Mouse (Mus musculus): ENCODE results near the gene Slc30a3. TPM values are rescaled to one million over a fixed set of nuclear protein-coding genes. Genes with fewer than 3 reads are reported as not detected.
A peak's percentile ranks its signal among the peaks of the same experiment; 100 is the strongest.
"Not testable (repeated sequence)": the region's sequence is repeated elsewhere in the genome, so short reads cannot be mapped to it uniquely, and the experiment has no call there.

The Slc30a3 gene
- polyA plus RNA-seq, 1 experiment, result 0.71 TPM

DNA sequence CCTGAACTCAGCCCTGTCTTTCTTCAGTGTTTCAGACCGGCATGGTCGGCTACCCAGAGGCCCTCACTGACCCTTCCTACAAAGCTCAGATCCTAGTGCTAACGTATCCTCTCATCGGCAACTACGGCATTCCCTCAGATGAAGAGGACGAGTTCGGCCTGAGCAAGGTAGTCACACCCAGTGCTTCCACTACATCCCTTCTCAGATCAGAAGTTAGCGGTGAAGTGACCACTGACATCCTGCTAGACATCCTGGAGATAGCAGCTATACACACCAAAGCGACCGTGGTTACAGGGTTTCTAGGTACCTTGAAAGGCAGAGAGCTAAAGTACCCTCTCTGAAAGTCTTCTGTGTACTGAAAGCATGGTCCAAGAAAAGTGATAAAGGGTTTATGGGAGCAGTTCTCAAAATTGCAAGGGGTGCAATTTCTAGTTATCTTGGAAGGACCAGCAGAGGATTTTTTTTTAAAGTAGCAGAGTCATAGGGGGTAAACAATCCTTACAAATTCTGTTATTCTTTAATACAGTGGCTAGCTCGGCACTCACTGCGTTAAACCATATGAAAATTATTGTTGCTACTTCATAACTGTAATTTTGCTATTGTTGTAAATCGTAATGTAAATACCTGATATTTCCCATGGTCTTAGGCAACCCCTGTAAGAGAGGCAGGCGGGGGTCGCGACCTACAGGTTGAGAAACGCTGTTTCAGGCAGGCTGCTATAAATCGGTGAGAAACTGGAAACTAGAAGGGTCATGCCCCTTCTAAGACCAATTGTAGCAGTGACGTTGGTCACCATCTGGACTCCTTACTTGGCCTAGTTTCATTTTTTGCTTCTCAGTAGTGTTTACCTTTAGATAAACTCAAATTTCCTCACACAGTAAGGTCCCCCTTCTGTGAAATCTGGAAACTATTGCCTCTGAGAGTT is 52.6 kb downstream of the Slc30a3 start:
- H3K36me3 ChIP-seq (ENCODE audit: control insufficient read depth, insufficient read depth), result peaks cover 31% of the 10 kb centered on the region
- H3K27me3 ChIP-seq (ENCODE audit: control insufficient read depth, insufficient read depth, insufficient read length), result no peaks in the 10 kb centered on the region
- H3K79me2 ChIP-seq (ENCODE audit: control insufficient read depth, insufficient read depth), result peaks cover 40% of the 10 kb centered on the region
- peaks cover 29% of the 10 kb centered on the region for H3K79me3 ChIP-seq (ENCODE audit: low read depth)
- TF ChIP-seq MYOG (IDR thresholded peaks at IDR 0.05; ENCODE audit: control insufficient read depth, extremely low read depth, insufficient read length) (no peak), MYOD1 (IDR thresholded peaks at IDR 0.05; ENCODE audit: control insufficient read depth, insufficient read length, low read depth) (no peak)
- peak overlapping the region; percentile 85 for H3ac ChIP-seq (ENCODE audit: control insufficient read depth, insufficient read length, low read depth)
- peak overlapping the region; percentile 78 for H3K4me3 ChIP-seq (ENCODE audit: insufficient read depth, poor library complexity, severe bottlenecking)

DNA sequence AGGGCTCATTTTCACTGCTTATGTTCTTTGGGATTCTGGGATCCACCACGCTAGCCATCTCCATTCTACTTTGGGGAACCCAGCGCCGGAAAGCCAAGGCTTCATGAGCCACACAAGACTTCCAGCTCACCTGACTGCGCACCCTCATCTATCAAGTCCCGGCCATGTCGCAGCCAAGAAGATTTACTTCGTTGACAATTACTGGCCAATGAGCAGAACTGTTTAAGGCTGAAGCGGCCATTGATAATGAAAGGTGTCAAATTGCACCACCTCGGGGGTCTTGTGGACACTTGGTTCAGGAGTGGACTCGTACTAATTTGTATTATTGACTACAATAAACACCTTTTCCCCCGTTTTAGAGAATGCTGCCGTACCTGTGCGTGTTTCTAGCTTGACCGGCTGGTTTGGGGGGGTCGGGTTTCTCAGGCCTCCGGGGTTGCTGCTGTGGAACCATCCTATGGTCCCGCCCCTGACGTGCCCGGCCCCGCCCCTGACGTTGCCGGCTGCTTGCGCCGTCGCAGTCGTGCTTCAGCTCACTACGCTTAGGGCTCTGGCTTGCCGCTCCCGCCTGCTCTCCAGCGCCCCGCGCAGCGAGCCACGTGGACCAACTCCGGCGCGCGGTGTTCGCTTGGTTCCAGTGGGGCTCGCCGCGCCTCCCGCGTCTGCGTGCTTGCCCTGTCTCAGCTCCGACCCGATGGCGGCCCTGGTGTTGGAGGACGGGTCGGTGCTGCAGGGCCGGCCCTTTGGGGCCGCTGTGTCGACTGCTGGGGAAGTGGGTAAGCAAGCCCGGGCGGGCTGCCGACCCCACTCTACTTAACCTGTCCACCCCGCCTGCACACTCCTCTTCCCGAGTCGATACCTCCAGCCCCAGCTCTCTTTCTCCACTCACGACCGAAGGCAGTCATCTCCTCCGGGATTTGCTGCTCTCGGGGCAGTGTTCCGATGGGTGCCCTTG is 53.5 kb downstream of the Slc30a3 start, which contains the start of gene Cad:
Gene Cad, plus strand, starts transcription at position 520 of the 955 bp plus-strand sequence.
- Histone ChIP-seq H3K36me3 (ENCODE audit: control insufficient read depth, insufficient read depth) (peaks cover 21% of the 10 kb centered on the region), H3ac (ENCODE audit: control insufficient read depth, insufficient read length, low read depth) (peak within 1 kb of the TSS; percentile 85), H3K79me2 (ENCODE audit: control insufficient read depth, insufficient read depth) (peaks cover 40% of the 10 kb centered on the region), H3K79me3 (ENCODE audit: low read depth) (peaks cover 29% of the 10 kb centered on the region), H3K4me3 (ENCODE audit: insufficient read depth, poor library complexity, severe bottlenecking) (peak within 1 kb of the TSS; percentile 78), H3K27me3 (ENCODE audit: control insufficient read depth, insufficient read depth, insufficient read length) (no peaks in the 10 kb centered on the region)
- TF ChIP-seq CTCF (IDR thresholded peaks at IDR 0.05; ENCODE audit: control insufficient read depth, insufficient read depth, insufficient read length), result peak; percentile 29
- TF ChIP-seq FOSL1 (IDR thresholded peaks at IDR 0.05; ENCODE audit: insufficient read depth, low read length, poor library complexity, severe bottlenecking), result no peak
- TF ChIP-seq MAX (IDR thresholded peaks at IDR 0.05), result peak; percentile 96

DNA sequence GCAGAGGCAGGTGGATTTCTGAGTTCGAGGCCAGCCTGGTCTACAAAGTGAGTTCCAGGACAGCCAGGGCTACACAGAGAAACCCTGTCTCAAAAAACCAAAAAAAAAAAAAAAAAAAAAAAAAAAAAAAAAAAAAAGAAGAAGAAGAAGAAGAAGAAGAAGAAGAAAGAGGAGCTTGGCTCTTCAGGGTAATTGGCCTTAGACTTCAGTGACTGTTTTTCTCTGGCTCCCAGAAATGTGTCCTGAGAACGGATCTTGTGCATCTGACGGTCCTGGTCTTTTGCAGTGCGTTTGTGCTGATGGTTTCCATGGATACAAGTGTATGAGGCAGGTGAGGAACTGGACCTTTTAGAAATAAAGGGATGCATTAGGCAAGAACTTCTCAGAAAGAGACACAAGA is 54.3 kb downstream of the Slc30a3 start:
- not testable (repeated sequence) for H3K27me3 ChIP-seq (ENCODE audit: control insufficient read depth, insufficient read depth, insufficient read length); H3K4me3 ChIP-seq (ENCODE audit: insufficient read depth, poor library complexity, severe bottlenecking); H3ac ChIP-seq (ENCODE audit: control insufficient read depth, insufficient read length, low read depth)
- H3K36me3 ChIP-seq (ENCODE audit: control insufficient read depth, insufficient read depth), result peaks cover 13% of the 10 kb centered on the region
- H3K79me2 ChIP-seq (ENCODE audit: control insufficient read depth, insufficient read depth), result peaks cover 40% of the 10 kb centered on the region
- peaks cover 29% of the 10 kb centered on the region for H3K79me3 ChIP-seq (ENCODE audit: low read depth)

DNA sequence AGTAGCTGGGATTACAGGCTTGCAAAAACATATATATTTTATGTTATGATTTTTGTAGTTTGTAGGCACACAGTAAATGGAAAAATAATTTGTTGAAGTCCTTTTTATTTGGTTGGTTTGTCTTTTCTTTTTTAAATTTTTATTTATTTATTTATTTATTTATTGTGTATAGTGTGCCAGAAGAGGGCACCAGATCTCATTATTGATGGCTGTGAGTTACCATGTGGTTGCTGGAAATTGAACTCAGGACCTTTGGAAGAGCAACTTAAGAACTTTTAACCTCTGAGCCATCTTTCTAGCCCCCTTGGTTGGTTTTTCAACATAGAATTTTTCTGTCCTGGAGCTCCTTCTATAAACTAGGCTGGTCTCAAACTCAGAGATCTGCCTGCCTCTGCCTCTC is 57.6 kb downstream of the Slc30a3 start:
- Histone ChIP-seq H3K27me3 (ENCODE audit: control insufficient read depth, insufficient read depth, insufficient read length) (no peaks in the 10 kb centered on the region), H3K79me3 (ENCODE audit: low read depth) (peaks cover 7% of the 10 kb centered on the region), H3K79me2 (ENCODE audit: control insufficient read depth, insufficient read depth) (peaks cover 9% of the 10 kb centered on the region), H3K36me3 (ENCODE audit: control insufficient read depth, insufficient read depth) (no peaks in the 10 kb centered on the region), H3ac (ENCODE audit: control insufficient read depth, insufficient read length, low read depth) (no peak overlapping the region), H3K4me3 (ENCODE audit: insufficient read depth, poor library complexity, severe bottlenecking) (no peak overlapping the region)
- TF ChIP-seq FOSL1 (IDR thresholded peaks at IDR 0.05; ENCODE audit: insufficient read depth, low read length, poor library complexity, severe bottlenecking) (no peak), MYOD1 (IDR thresholded peaks at IDR 0.05; ENCODE audit: control insufficient read depth, insufficient read length, low read depth) (no peak), CEBPB (IDR thresholded peaks at IDR 0.05; ENCODE audit: low read depth) (no peak), USF1 (IDR thresholded peaks at IDR 0.05; ENCODE audit: low read depth) (no peak), CTCF (IDR thresholded peaks at IDR 0.05; ENCODE audit: control insufficient read depth, insufficient read depth, insufficient read length) (no peak), MYOG (IDR thresholded peaks at IDR 0.05; ENCODE audit: control insufficient read depth, extremely low read depth, insufficient read length) (no peak), MAX (IDR thresholded peaks at IDR 0.05) (no peak)

DNA sequence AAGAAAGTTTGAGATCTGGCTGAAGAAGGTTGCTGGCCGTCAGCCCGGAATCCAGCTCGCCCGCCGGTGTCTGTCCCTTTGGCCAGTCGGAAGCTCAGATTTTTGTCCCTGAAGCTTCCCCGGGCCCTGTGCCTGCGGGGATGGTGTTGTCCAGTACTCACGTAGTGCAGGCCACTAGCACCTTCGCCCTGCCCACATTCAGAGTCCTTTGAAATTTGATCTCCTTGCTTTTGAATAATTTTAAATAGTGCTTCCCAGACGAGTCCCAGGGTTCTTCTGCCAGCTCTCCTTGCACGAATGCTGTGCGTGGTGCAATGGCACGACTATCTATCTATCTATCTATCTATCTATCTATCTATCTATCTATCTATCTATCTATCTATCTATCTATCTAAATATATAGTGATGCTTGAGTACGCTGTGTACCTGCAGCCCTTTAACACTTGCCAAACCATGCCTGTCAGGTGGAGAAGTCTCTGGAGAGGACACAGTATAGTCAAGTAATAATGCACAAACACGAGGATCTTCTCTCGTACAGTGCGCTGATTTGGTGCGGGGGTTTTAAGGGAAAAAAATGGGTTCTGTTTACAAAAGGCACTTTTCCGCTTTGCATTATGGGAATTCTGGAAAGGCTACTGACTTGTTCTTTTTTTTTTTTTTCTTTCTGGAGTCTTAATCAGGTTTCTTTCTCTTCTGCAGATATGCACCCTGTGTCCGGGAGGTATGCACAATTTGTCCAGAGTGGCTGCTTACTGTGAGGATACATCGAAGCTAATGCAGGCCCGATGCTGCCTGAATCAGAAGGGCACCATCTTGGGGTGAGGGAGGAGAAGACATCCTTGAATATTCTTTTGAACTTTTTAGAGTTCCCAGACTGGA is 59.0 kb downstream of the Slc30a3 start, which contains the start of gene Slc5a6:
Gene Slc5a6, minus strand, starts transcription at position 162 of the 879 bp plus-strand sequence.
- Histone ChIP-seq H3K27me3 (ENCODE audit: control insufficient read depth, insufficient read depth, insufficient read length) (no peaks in the 10 kb centered on the region), H3K79me2 (ENCODE audit: control insufficient read depth, insufficient read depth) (no peaks in the 10 kb centered on the region), H3ac (ENCODE audit: control insufficient read depth, insufficient read length, low read depth) (peak within 1 kb of the TSS; percentile 83), H3K36me3 (ENCODE audit: control insufficient read depth, insufficient read depth) (peaks cover 4% of the 10 kb centered on the region), H3K4me3 (ENCODE audit: insufficient read depth, poor library complexity, severe bottlenecking) (peak within 1 kb of the TSS; percentile 65), H3K79me3 (ENCODE audit: low read depth) (peaks cover 1% of the 10 kb centered on the region)
- TF ChIP-seq MAX (IDR thresholded peaks at IDR 0.05) (no peak), CTCF (IDR thresholded peaks at IDR 0.05; ENCODE audit: control insufficient read depth, insufficient read depth, insufficient read length) (peak; percentile 8), CEBPB (IDR thresholded peaks at IDR 0.05; ENCODE audit: low read depth) (no peak)
